10 mouse cellular contexts compared by ENCODE assay signal in the genomic region with DNA sequence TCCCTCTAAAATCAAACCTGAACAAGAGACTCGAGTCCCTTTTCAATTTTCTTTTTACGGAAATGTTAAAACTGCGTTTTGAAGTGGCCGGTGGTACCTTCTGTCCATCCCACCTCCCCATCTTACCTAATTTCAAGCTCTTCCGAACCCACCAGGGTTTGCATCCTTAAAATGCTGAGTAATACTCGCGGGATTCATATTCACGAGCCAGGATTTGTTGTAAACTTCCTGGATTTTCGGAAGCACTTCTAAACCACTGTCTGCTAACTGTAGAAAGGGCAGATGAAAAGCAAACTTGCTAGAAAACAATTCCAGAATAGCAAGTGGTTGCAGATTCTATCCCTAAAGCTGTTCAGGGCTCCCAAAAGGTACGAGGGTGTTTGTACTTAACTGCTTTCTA. TPM values are rescaled to one million over a fixed set of nuclear protein-coding genes. Genes with fewer than 3 reads are reported as not detected.
DNase-seq lines count a peak whose midpoint lies in the region; ATAC-seq and TF ChIP-seq lines count a peak whose summit lies in the region.
"Had no signal": no experiment of that assay in that cellular context is flagged by ENCODE, and none has a peak within 500 bp of the region (broad histone marks: within the 10 kb centered on the region; RNA-seq: fewer than 3 reads in every experiment).

A gene (minus strand): TSS at position 362 of the 400 bp plus-strand sequence.

- no peak for ATAC-seq in heart, embryonic 11.5 days (replicated peaks; ENCODE audit: insufficient number of reproducible peaks, low FRiP score, low TSS enrichment)
- ATAC-seq in hindbrain, embryonic 11.5 days (ENCODE audit: low FRiP score): no peak
- ATAC-seq in liver, postnatal 0 days: no peak

- H3K4me3 ChIP-seq in heart, embryonic 11.5 days (ENCODE audit: low read depth, low read length): peak within 1 kb of the TSS; percentile 72
- peak within 1 kb of the TSS; percentile 87 to 91 for H3K4me3 ChIP-seq in ES-E14 (ENCODE audit: insufficient read depth in 1 of 2, low read depth in 1 of 2, low read length in 2 of 2, poor library complexity in 1 of 2, severe bottlenecking in 1 of 2)
- H3K4me3 ChIP-seq in hindbrain, embryonic 11.5 days (ENCODE audit: low read depth, low read length): peak within 1 kb of the TSS; percentile 64
- peak within 1 kb of the TSS; percentile 58 for H3K4me3 ChIP-seq in liver, postnatal 0 days (ENCODE audit: low read depth, low read length)

- H3K27me3 ChIP-seq in heart, embryonic 11.5 days (ENCODE audit: control insufficient read depth, insufficient read depth, low read length): peaks cover 22% of the 10 kb centered on the region
- peaks cover 6% of the 10 kb centered on the region; the same call in 1 of the 2 replicates for H3K27me3 ChIP-seq in hindbrain, embryonic 11.5 days (ENCODE audit: control insufficient read depth, insufficient read depth, low read length)
- peaks cover 45% of the 10 kb centered on the region for H3K27me3 ChIP-seq in liver, postnatal 0 days (ENCODE audit: insufficient read depth, low read length)

- intact Hi-C loops in heart, postnatal 36 days (cut with DNase I): loop anchor here (5.0 kb wide), 1 partner anchor 115 kb away; no protein-coding TSS in a partner anchor
- intact Hi-C loops in left cerebral cortex, postnatal 4 days (cut with DNase I): loop anchor here (10.0 kb wide), 1 partner anchor 157 kb away; no protein-coding TSS in a partner anchor

- peak within 1 kb of the TSS; percentile 88 for H3K27ac ChIP-seq in heart, embryonic 11.5 days (ENCODE audit: low read depth, low read length)
- peak within 1 kb of the TSS; percentile 99 for H3K27ac ChIP-seq in ES-E14 (ENCODE audit: insufficient read depth, low read depth, low read length, poor library complexity, severe bottlenecking)
- peak within 1 kb of the TSS; percentile 84 for H3K27ac ChIP-seq in hindbrain, embryonic 11.5 days (ENCODE audit: low read depth, low read length)
- peak within 1 kb of the TSS; percentile 87 for H3K27ac ChIP-seq in liver, postnatal 0 days (ENCODE audit: low read depth)

- no peaks in the 10 kb centered on the region for H3K9me3 ChIP-seq in heart, embryonic 11.5 days (replicated peaks; ENCODE audit: control insufficient read depth, low read length)
- H3K9me3 ChIP-seq in ES-E14 (ENCODE audit: control insufficient read depth, insufficient read depth, low read depth, low read length): no peaks in the 10 kb centered on the region
- H3K9me3 ChIP-seq in hindbrain, embryonic 11.5 days (ENCODE audit: control insufficient read depth, low read length): no peaks in the 10 kb centered on the region
- no peaks in the 10 kb centered on the region for H3K9me3 ChIP-seq in liver, postnatal 0 days (ENCODE audit: low read length)

- H3K9ac ChIP-seq in heart, embryonic 11.5 days (ENCODE audit: low read depth, low read length): peak within 1 kb of the TSS; percentile 82; the same call in 1 of the 2 replicates
- peak within 1 kb of the TSS; percentile 87 for H3K9ac ChIP-seq in ES-E14 (ENCODE audit: insufficient read depth, low read depth, low read length, poor library complexity, severe bottlenecking)
- peak within 1 kb of the TSS; percentile 73 for H3K9ac ChIP-seq in hindbrain, embryonic 11.5 days (ENCODE audit: low read depth, low read length)
- peak within 1 kb of the TSS; percentile 70 for H3K9ac ChIP-seq in liver, postnatal 0 days (replicated peaks)

- no peak for DNase-seq in heart, postnatal 36 days
- no peak for DNase-seq in ES-E14 (ENCODE audit: low read depth, low spot score)
- peak; percentile 17 for DNase-seq in hindbrain, embryonic 11.5 days (ENCODE audit: low spot score)
- no peak for DNase-seq in liver, postnatal 0 days
- DNase-seq in frontal cortex, postnatal 25 days (ENCODE audit: low spot score in 2 of 2): no peak
- no peak for DNase-seq in left cerebral cortex, postnatal 4 days
- no peak for DNase-seq in gastrocnemius, adult 8-10 months (ENCODE audit: low spot score in 2 of 2)

- 7% methylated on average over 10 of the region's 10 CpGs for WGBS in heart, embryonic 11.5 days (ENCODE audit: insufficient replicate concordance)
- WGBS in hindbrain, embryonic 11.5 days: 17% methylated on average over 10 of the region's 10 CpGs
- WGBS in liver, postnatal 0 days (ENCODE audit: insufficient replicate concordance): 7% methylated on average over 10 of the region's 10 CpGs

- in situ Hi-C loops in ES-E14 (cut with MboI; ENCODE audit: low sequenced_read_pairs in 2 of 2, unreplicated experiment in 2 of 2): no loop called here

- no peak for TF ChIP-seq CTCF in liver, postnatal 0 days (IDR thresholded peaks at IDR 0.05; ENCODE audit: low read depth)

- H3K4me2 ChIP-seq in heart, embryonic 11.5 days: peak within 1 kb of the TSS; percentile 96
- peak within 1 kb of the TSS; percentile 95 for H3K4me2 ChIP-seq in hindbrain, embryonic 11.5 days (replicated peaks; ENCODE audit: low read depth, low read length)
- H3K4me2 ChIP-seq in liver, postnatal 0 days (ENCODE audit: low read depth, low read length): peak within 1 kb of the TSS; percentile 68

- no peak for TF ChIP-seq EP300 in liver, postnatal 0 days (IDR thresholded peaks at IDR 0.05; ENCODE audit: low read depth)

- peaks cover 4% of the 10 kb centered on the region; the same call in 1 of the 2 replicates for H3K4me1 ChIP-seq in heart, embryonic 11.5 days (ENCODE audit: control insufficient read depth, insufficient read depth, low read length)
- peaks cover 9 to 18% of the 10 kb centered on the region in 2 experiments for H3K4me1 ChIP-seq in ES-E14 (ENCODE audit: control insufficient read depth in 2 of 2, insufficient read depth in 2 of 2, low read length in 2 of 2, poor library complexity in 1 of 2)
- peaks cover 4% of the 10 kb centered on the region; the same call in 1 of the 2 replicates for H3K4me1 ChIP-seq in hindbrain, embryonic 11.5 days (replicated peaks; ENCODE audit: control insufficient read depth, insufficient read depth, low read length)
- 0 out of 2 replicates have a peak, but pooled peaks cover 2% of the 10 kb centered on the region for H3K4me1 ChIP-seq in liver, postnatal 0 days (ENCODE audit: insufficient read depth)

- no peaks in the 10 kb centered on the region for H3K36me3 ChIP-seq in heart, embryonic 11.5 days (ENCODE audit: control insufficient read depth, insufficient read depth, low read length)
- H3K36me3 ChIP-seq in ES-E14 (ENCODE audit: control insufficient read depth, insufficient read depth, low read length, poor library complexity, severe bottlenecking): no peaks in the 10 kb centered on the region
- no peaks in the 10 kb centered on the region for H3K36me3 ChIP-seq in hindbrain, embryonic 11.5 days (ENCODE audit: control insufficient read depth, insufficient read depth, low read length)
- no peaks in the 10 kb centered on the region for H3K36me3 ChIP-seq in liver, postnatal 0 days (replicated peaks; ENCODE audit: insufficient read depth, low read length)

TF ChIP-seq in ES-E14, 5 proteins besides CTCF, POLR2A, EP300 and RAD21:
- TF ChIP-seq ZC3H11A (IDR thresholded peaks at IDR 0.05; ENCODE audit: borderline replicate concordance, low read depth, low read length): no peak
- 0 out of 2 replicates have a peak, but pooled peaks have one; percentile 26 for TF ChIP-seq MAFK (IDR thresholded peaks at IDR 0.05; ENCODE audit: insufficient read depth, low read depth, low read length)
- TF ChIP-seq HCFC1 (IDR thresholded peaks at IDR 0.05; ENCODE audit: borderline replicate concordance, insufficient read depth, low read length): no peak
- no peak for TF ChIP-seq CHD2 (IDR thresholded peaks at IDR 0.05; ENCODE audit: low read depth, low read length)

RNA-seq across cellular contexts. Expression of the gene that starts here (rescaled TPM):
- 4.3 and 5.9 TPM in 2 replicates for polyA plus RNA-seq in heart, embryonic 11.5 days (2014; fragmentation: Nextera tagmentation; extraction: Ambion mirVana)
- 1 to 10 TPM; 2.4 to 3.4 TPM for total RNA-seq in heart, postnatal 36 days (2021)
- 119 and 143 TPM in 2 replicates for total RNA-seq in ES-E14 (2012; rRNA removed)
- polyA plus RNA-seq in hindbrain, embryonic 11.5 days (2014; fragmentation: Nextera tagmentation; extraction: Ambion mirVana): 7.1 and 7.3 TPM in 2 replicates
- polyA plus RNA-seq in liver, postnatal 0 days (2015; fragmentation: Nextera tagmentation; extraction: Ambion mirVana): 3.1 TPM in 2 replicates
- not detected for total RNA-seq in left cerebral cortex, postnatal 4 days (2021)
- 1 to 10 TPM; 1.3 to 5.7 (median 2.6) TPM for total RNA-seq in gastrocnemius, adult 8-10 months (2022)
- total RNA-seq: liver, adult 2 months had no signal
- polyA plus RNA-seq: C2C12; liver, adult 2 months had no signal

Comparison
In these comparisons a context has a peak if more than half of its experiments do, and no peak if none do; other contexts are left out.
1. RNA of the gene that starts here (total RNA-seq): 119 to 143 TPM in ES-E14; 2.4 to 3.4 TPM in heart, postnatal 36 days, 1.3 to 5.7 TPM in gastrocnemius, adult 8-10 months and not detected in left cerebral cortex, postnatal 4 days; every median in the first group is over 10 times any median in the second.
2. Peak in every context shown above with its lines, with median percentiles within 50 percentile points of each other: H3K27ac ChIP-seq, H3K4me2 ChIP-seq, H3K4me3 ChIP-seq and H3K9ac ChIP-seq.